Mouse (Mus musculus): ENCODE results near the gene Cox8b. TPM values are rescaled to one million over a fixed set of nuclear protein-coding genes. Genes with fewer than 3 reads are reported as not detected.

The Cox8b gene
- total RNA-seq, 1 experiment from 2014 or later, result not detected

DNA sequence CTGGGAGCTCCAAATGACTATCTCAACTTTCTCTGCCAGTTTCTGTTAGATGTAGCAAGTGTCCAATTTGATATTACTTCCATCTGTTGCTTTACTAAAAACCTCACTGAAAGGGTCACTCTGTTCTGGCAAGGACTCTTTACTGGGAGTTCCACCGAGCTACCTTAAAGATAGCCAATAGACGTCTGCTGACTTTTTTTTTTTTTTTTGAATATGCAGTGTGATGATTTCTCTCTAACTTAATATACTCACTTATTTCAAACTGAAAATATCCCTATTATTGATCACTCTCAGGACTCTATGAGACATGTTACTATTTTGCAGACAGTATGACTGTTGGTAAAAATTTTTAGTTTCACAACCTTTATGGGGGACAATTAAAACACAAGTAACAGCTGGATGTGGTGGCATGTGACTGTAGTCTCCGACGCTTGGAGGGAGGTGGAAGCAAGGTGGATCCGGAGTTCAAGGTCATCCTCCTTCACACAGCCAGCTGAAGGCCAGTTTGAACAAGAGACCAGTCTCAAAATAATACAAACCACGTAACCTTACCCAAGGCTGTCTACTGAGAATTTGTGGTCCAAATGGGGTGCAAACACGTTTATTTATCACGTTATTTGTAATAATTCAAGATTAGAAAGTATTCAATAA lies 19.3 kb downstream of the Cox8b start:
- ATAC-seq (ENCODE audit: extremely low read depth, insufficient number of reproducible peaks, low FRiP score, poor library complexity, severe bottlenecking), result no peak

DNA sequence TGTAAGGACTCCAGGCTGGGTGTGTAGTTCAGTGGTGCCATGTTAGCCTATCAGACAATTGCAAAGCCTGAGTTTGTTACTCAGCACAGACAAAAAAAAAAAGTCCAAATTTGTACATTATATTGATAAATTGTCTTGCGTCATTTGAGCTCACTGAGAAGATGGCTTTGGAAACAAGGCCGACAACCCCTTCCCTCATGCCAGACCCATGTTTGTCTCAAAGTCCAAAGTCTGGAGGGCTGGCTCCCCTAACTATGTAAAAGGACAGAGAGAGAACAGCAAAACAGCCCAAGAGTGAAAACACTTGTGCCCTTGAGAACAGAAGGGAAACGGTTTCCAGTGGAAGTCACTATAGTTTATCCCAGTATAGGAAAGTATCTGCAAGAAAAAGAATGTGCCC lies 19.8 kb downstream of the Cox8b start:
- ATAC-seq (ENCODE audit: extremely low read depth, insufficient number of reproducible peaks, low FRiP score, poor library complexity, severe bottlenecking), result no peak

DNA sequence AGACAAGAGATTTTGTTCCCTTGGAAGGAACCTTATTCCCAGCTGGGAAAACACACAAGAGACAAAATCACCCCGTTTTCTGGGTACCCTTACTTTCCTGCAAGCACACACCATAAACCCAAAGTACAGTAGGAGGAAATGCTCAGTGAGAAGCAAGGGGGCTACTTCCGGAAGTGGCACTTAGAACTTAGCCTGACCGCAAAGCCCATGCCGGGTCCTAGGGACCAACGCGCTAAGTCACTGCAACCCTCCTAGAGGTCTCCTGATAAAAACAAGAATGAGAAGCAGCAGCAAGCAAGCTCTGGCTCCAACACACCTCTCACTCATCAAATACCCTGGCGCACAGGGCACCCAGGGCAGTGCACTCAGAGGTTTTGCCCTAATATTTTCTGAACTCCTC lies 20.9 kb downstream of the Cox8b start:
- ATAC-seq (ENCODE audit: extremely low read depth, insufficient number of reproducible peaks, low FRiP score, poor library complexity, severe bottlenecking), result no peak

DNA sequence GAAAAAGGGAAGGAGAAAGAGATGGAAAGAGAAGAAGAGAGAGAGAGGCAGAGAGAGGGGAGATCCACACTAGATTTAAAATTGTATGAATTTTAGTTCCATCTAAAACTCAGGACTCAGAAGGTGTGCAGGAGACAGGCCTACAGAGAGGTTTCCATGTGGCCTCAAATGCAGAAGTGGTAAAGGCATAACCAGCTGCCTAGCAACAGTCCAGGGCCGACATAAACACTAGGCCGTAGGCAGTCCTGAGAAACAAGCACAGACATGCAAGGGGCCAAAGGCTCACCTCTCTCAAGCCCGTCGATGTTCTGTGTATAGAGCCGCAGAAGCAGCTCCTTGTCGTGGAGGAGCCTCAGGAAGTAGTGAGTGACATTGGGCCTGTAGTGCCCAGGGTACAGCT lies 22.9 kb downstream of the Cox8b start:
- peak; percentile 53; the same call in 1 of the 2 replicates for ATAC-seq (ENCODE audit: extremely low read depth, insufficient number of reproducible peaks, low FRiP score, poor library complexity, severe bottlenecking)

DNA sequence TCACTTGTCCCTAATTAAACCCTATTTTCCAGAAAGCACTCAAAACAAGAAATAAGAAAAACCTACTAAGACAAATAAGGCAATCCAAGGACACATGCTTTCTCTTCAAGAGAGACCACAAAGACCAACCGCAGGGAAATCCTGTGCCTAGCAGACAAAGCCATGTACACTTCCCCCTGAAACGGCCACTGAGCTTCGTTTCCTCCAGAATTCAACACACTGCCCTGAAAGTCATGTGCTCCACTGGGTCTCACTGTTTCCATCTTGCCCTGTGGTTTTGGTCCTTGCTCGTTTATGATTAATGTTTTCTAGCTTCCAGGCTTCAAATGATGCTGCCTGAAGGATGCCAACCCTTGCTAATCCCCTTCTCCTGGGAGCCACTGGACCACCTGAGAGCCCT lies 26.0 kb downstream of the Cox8b start:
- no peak for ATAC-seq (ENCODE audit: extremely low read depth, insufficient number of reproducible peaks, low FRiP score, poor library complexity, severe bottlenecking)

DNA sequence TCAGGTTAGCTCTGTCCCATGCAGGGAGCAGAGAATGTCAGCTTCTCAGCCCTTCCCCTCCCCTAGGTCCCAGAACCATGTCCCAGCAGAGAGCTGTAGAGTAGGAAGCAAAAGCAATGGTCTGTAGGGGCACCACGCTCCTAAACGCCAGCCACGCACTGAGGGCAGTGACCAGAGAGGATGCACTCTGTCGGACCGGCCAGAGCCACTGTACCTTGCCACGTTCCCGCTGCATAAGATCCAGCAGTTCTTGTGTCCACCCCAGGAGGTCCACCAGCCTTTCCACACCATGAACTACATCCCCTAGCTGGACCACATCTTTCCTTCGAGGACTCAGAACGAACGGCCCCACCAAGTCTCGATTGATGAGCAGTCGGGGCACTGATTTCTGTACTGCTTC lies 35.5 kb downstream of the Cox8b start:
- ATAC-seq (ENCODE audit: extremely low read depth, insufficient number of reproducible peaks, low FRiP score, poor library complexity, severe bottlenecking), result no peak

DNA sequence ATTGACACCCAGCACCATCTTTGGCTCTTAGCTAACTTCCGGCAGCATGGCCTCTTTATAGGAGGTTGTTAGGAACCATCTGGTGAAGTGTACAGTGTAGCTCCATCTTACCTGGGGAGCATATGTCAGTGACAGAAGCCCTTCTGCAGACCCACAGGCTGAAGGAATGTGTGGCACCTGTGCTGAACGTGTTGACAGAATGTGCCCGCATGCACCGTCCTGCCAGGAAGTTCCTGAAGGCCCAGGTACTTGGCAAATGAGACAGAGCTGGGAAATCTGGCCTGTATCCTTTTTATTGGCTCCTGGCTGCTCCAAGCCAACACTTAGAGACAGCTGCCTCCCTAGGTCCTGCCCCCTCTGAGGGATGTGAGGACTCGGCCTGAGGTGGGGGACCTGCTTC lies 39.5 kb downstream of the Cox8b start:
- no peak for ATAC-seq (ENCODE audit: extremely low read depth, insufficient number of reproducible peaks, low FRiP score, poor library complexity, severe bottlenecking)

DNA sequence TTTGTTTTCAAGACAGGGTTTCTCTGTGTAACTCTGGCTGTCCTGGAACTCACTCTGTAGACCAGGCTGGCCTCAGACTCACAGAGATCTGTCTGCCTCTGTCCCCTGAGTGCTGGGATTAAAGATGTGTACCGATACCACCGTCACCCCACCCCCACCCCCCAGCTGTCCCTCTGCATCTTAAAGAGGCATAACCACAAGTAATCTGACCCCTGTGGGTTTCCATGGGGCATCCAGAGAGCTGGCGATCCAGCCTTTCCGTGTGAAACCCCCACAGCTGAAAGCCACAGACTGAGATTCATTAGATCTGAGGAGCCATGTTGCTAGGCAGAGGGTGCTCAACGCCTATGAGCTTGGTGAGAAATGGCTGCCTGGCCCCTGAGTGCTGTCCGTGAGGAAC lies 40.2 kb downstream of the Cox8b start:
- no peak for ATAC-seq (ENCODE audit: extremely low read depth, insufficient number of reproducible peaks, low FRiP score, poor library complexity, severe bottlenecking)

DNA sequence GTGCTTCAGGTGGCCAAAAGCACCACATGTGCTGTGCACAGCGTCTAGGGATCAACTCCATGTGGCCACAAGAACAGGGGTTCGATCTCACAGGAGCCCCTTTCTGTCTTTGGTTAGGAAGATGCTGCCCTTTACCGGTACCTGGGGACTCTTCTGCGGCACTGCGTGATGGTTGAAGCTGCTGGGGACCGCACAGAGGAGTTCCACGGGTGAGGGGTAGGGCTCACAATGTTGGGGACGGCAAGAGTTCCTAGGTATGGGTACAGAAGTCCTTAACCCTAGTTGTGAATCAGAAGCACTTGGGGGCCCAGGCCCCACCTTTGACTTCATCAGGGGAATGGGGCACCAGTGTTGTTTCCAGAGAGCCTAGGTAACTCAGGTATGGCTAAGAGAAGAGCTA lies 41.5 kb downstream of the Cox8b start:
- no peak for ATAC-seq (ENCODE audit: extremely low read depth, insufficient number of reproducible peaks, low FRiP score, poor library complexity, severe bottlenecking)

DNA sequence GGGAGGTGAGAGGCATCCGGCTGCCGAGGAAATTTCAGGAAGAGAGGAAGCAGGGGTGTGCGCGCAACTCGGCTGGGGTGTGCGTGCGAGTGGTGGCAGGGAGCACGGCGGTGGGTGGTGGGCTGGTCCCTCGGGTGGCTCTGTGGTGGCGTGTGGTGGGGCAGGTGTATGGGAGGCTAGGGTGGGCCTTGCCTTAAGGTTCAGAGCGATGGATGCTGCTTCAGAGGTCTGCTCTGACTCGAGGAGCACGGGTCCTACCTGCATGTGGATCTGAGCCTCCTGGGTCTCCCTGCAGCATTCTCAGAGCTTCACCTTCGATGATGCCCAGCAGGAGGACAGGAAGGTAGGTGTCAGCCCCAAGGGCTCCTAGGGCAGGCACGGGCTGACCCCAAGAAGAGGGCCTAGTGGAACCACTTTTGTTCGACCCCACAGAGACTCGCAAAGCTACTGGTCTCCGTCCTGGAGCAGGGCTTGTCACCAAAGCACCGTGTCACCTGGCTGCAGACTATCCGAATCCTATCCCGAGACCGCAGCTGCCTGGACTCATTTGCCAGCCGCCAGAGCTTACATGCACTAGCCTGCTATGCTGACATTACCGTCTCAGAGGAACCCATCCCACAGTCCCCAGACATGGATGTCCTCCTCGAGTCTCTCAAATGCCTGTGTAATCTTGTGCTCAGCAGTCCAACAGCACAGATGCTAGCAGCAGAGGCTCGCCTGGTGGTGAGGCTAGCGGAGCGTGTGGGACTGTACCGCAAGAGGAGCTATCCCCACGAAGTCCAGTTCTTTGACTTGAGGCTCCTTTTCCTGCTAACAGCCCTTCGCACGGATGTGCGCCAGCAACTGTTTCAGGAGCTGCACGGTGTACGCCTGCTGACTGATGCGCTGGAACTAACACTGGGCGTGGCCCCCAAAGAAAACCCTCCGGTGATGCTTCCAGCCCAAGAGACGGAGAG lies 42.4 kb downstream of the Cox8b start, which contains the start of gene Bet1l:
TSS of gene Bet1l (minus strand) at position 28 of the 956 bp plus-strand sequence.
- no peak for ATAC-seq (ENCODE audit: extremely low read depth, insufficient number of reproducible peaks, low FRiP score, poor library complexity, severe bottlenecking)

DNA sequence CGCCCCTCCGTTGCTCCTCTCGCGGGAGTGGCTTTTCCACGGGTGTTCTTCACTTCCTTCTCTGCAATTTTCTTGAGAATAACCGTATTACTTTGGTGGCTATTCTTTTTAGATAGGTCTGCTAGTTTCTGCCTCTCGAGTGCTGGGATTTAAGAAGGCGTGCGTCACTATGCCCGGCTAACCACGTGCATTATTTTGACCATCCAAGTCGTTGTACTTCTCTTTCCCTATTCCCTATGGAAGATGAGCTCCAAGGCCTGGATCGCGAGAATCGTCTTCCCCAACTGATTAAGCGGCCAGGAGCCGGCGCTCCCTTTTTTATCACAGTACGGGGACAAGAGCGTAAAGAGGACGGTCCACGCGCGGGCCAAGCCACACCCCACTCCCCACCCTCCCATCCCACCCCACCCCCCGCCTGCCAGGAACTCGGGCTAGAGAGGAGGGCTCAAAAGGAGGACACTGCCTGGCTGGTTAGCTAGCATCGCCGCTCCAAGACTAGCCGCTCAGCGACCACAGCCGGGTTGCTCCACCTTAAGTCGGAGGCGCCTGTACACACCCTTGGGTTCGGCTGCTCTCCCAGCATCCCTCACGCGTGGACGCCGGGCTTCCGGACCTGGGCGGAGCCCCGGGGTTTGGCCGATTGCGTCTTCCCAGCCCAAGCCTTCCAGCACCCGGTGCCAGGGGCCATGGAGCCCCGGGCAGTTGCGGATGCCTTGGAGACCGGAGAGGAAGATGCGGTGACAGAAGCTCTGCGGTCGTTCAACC lies 43.3 kb downstream of the Cox8b start, which contains the start of gene Ric8a:
TSS of gene Ric8a (plus strand) at position 173 of the 765 bp plus-strand sequence.
- peak; percentile 69 for ATAC-seq (ENCODE audit: extremely low read depth, insufficient number of reproducible peaks, low FRiP score, poor library complexity, severe bottlenecking)

DNA sequence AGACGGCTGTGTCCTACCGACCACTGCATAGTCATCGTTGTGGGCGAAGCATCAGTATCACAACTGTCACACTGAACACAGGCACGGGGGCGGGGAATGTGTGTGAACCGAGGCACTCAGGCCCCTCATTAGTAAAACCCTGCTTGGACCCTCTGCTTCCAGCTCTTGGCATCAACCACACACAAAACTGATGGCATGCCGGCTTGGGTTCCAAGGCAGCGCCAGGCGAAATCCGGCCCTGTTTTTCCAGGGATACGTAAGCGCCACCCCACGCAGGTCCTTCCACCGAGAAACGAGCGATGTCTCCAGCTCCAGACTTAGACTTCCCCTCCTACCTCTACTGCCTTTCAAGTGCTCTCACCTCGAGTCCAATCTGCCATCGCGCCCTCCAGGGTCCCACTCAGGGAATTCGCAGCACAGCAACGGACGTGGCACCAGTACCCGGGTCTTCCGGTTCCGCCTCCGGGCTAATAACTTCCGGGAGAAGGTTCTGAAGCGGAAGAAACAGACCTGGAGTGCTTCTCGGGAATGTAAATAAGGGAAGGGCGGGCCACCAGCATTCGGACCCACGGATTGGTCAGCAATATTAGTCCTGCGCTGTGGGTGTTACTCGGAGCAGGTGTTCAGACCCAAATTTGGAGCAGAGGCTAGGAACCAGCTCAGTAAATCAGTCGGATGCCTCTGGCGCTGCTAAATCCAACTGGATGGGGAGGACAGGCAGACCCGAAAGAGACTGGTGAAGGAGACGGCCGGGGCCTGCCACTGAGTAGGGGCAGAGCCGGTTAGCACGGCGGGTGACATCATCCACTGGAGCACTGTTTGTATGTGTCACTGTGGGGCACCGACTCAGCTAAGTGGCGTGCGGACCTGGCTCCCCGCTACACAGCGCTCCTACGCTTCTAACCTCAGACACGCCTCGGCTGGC lies 44.1 kb downstream of the Cox8b start, which contains the start of gene Gm45785:
TSS of gene Gm45785 (minus strand) at position 472 of the 925 bp plus-strand sequence.
- ATAC-seq (ENCODE audit: extremely low read depth, insufficient number of reproducible peaks, low FRiP score, poor library complexity, severe bottlenecking), result peak; percentile 49

DNA sequence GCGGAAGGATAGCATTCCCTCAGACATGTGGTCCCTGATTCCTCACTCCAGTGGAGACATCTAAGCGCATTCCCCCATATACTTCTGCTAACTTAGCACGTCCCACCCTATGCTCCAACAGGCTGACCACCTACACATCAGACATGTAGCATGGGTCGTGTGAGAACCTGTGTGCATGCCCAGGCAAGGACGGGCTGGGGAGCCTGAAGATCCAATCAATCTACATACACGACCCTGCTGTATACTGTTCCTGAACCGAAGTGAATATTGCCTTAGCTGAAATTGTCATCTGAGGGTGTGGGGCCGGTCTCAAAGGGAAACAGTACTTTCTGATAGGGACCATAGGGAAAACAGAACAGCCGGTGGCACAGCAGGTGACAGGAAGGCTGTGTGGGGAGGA lies 45.1 kb downstream of the Cox8b start:
- no peak for ATAC-seq (ENCODE audit: extremely low read depth, insufficient number of reproducible peaks, low FRiP score, poor library complexity, severe bottlenecking)

DNA sequence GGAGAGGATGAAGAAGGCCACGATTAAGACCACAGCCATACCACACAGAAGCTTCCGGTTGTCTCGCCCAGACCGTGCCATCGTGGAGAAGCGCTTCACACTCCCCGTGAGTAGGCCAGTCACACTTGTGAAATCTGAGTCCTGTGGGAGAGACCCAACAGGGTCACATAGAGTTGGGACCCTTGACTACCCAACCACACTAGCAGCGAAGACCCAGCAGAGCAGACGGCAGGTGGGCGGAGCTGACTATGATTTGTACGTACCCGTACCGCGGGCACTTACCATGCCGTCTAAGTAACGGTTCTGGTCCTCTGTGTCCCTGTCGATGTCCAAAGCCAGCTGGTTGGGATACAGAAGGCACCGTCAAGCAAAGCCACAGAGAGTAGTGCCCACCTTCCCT lies 45.8 kb downstream of the Cox8b start:
- no peak for ATAC-seq (ENCODE audit: extremely low read depth, insufficient number of reproducible peaks, low FRiP score, poor library complexity, severe bottlenecking)

DNA sequence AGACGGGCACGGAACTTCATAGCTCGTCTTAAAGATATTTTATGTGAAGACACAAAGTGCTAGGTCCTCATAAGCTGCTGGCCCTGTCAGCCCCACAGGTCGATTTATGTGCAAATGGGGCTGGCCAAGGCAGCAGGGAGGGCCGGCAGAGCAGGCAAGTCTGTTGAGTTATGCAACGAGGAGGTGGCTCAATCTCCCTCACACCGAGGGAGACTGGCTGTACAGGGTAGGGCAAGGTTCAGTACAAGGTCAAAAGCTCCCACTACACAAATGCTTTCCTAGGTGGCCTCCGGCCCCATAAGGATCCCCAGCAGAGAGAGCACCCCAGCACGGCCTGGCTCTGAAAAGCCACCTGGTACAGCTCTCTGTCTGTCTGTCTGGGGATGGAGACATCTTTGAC lies 46.9 kb downstream of the Cox8b start:
- no peak for ATAC-seq (ENCODE audit: extremely low read depth, insufficient number of reproducible peaks, low FRiP score, poor library complexity, severe bottlenecking)

DNA sequence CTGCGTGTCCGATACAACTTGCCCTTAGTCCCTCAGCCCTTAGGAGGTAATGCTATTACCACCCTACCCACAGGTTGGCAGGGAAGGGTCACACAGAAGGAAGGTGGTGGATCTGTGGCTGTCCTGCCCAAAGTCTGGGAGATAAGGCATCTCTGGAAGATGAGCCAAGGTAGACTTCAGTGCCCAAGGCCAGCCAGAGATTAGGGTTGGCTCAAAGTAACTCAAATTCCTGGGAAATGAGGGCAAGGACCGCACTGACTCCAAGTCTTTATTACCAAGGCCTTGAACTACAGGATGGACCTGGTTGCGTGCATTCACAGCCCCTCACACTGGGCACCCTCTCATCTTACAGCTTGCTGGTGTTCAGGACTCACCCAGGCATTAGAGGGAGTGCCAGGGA lies 48.3 kb downstream of the Cox8b start:
- ATAC-seq (ENCODE audit: extremely low read depth, insufficient number of reproducible peaks, low FRiP score, poor library complexity, severe bottlenecking), result no peak

All from neutrophil, adult 5-6 weeks (primary cell).